19 mouse cellular contexts compared by ENCODE assay signal in genomic region chr9:87115019-87115418, GRCm38 (mm10). TPM values are rescaled to one million over a fixed set of nuclear protein-coding genes. Genes with fewer than 3 reads are reported as not detected.
DNase-seq lines count a peak whose midpoint lies in the region; ATAC-seq and TF ChIP-seq lines count a peak whose summit lies in the region.
"Had no signal": no experiment of that assay in that cellular context is flagged by ENCODE, and none has a peak within 500 bp of the region (broad histone marks: within the 10 kb centered on the region; RNA-seq: fewer than 3 reads in every experiment).

No protein-coding gene starts in this region.

- no peak overlapping the region for H3K9ac ChIP-seq in hindbrain, embryonic 12.5 days
- H3K9ac ChIP-seq in CH12.LX (ENCODE audit: insufficient read depth, low read depth), result no peak overlapping the region
- H3K9ac ChIP-seq in forebrain, embryonic 15.5 days (replicated peaks), result no peak overlapping the region
- no peak overlapping the region for H3K9ac ChIP-seq in midbrain, embryonic 15.5 days
- H3K9ac ChIP-seq: heart, embryonic 12.5 days; limb, embryonic 13.5 days; liver, embryonic 15.5 days; stomach, embryonic 15.5 days had no signal

- no peak overlapping the region for H3K4me3 ChIP-seq in hindbrain, embryonic 12.5 days
- no peak overlapping the region for H3K4me3 ChIP-seq in hindbrain, embryonic 10.5 days
- no peak overlapping the region for H3K4me3 ChIP-seq in CH12.LX (replicated peaks in 1 of 3; ENCODE audit: low read depth in 2 of 3, low read length in 2 of 3, poor library complexity in 1 of 3)
- H3K4me3 ChIP-seq in forebrain, embryonic 15.5 days, result no peak overlapping the region
- no peak overlapping the region for H3K4me3 ChIP-seq in midbrain, embryonic 15.5 days
- H3K4me3 ChIP-seq in lung, adult 2 months (replicated peaks; ENCODE audit: extremely low read depth, low read depth, low read length), result no peak overlapping the region
- H3K4me3 ChIP-seq: heart, embryonic 12.5 days; limb, embryonic 13.5 days; liver, embryonic 15.5 days; stomach, embryonic 15.5 days had no signal

- 70% methylated on average over 5 of the region's 5 CpGs for WGBS in hindbrain, embryonic 12.5 days
- WGBS in hindbrain, embryonic 10.5 days, result 82% methylated on average over 5 of the region's 5 CpGs
- 77% methylated on average over 5 of the region's 5 CpGs for WGBS in forebrain, embryonic 15.5 days
- 56% methylated on average over 5 of the region's 5 CpGs for WGBS in midbrain, embryonic 15.5 days
- 73% methylated on average over 5 of the region's 5 CpGs for WGBS in lung, adult 2 months

- H3K4me2 ChIP-seq in hindbrain, embryonic 12.5 days (replicated peaks), result peak overlapping the region; percentile 27; the same call in 1 of the 2 replicates
- peak overlapping the region; percentile 53; the same call in 1 of the 2 replicates for H3K4me2 ChIP-seq in CH12.LX (ENCODE audit: insufficient read depth, low read depth, poor library complexity, severe bottlenecking)
- no peak overlapping the region; the same call in 1 of the 2 replicates for H3K4me2 ChIP-seq in forebrain, embryonic 15.5 days (replicated peaks)
- H3K4me2 ChIP-seq in midbrain, embryonic 15.5 days, result peak overlapping the region; percentile 17
- H3K4me2 ChIP-seq: heart, embryonic 12.5 days; limb, embryonic 13.5 days; liver, embryonic 15.5 days; stomach, embryonic 15.5 days had no signal

- H3K36me3 ChIP-seq in hindbrain, embryonic 12.5 days, result no peaks in the 10 kb centered on the region
- no peaks in the 10 kb centered on the region for H3K36me3 ChIP-seq in hindbrain, embryonic 10.5 days
- H3K36me3 ChIP-seq in CH12.LX (replicated peaks in 1 of 2; ENCODE audit: control insufficient read depth in 1 of 2, insufficient read depth in 1 of 2, low read length in 1 of 2), result no peaks in the 10 kb centered on the region
- H3K36me3 ChIP-seq in forebrain, embryonic 15.5 days, result no peaks in the 10 kb centered on the region
- H3K36me3 ChIP-seq in midbrain, embryonic 15.5 days (replicated peaks), result no peaks in the 10 kb centered on the region
- H3K36me3 ChIP-seq: heart, embryonic 12.5 days; limb, embryonic 13.5 days; liver, embryonic 15.5 days; stomach, embryonic 15.5 days had no signal

- TF ChIP-seq EP300 in CH12.LX (IDR thresholded peaks at IDR 0.05; ENCODE audit: low read length), result no peak

- no peak for DNase-seq in hindbrain, embryonic 10.5 days (ENCODE audit: low spot score)
- DNase-seq in CH12.LX (ENCODE audit: extremely low read depth), result no peak
- no peak for DNase-seq in kidney, adult 11 months
- no peak for DNase-seq in lung, adult 2 months
- no peak for DNase-seq in gastrocnemius, adult 18-20 months (ENCODE audit: low spot score)
- DNase-seq: cerebellum, postnatal 14 days; kidney, adult 18-20 months; kidney, postnatal 14 days; lung, postnatal 10 days; spleen, adult 18-20 months; thymus, adult 2 months had no signal

- dilution Hi-C loops in CH12.LX (cut with MboI; ENCODE audit: extremely low pct_ligation_motif_present, extremely low pct_unique_long_range_greater_than_20kb, low sequenced_read_pairs), result no loop called here

- H3K9me3 ChIP-seq in hindbrain, embryonic 12.5 days (replicated peaks), result no peaks in the 10 kb centered on the region
- H3K9me3 ChIP-seq in hindbrain, embryonic 10.5 days, result no peaks in the 10 kb centered on the region
- no peaks in the 10 kb centered on the region for H3K9me3 ChIP-seq in CH12.LX (replicated peaks; ENCODE audit: low read length)
- no peaks in the 10 kb centered on the region for H3K9me3 ChIP-seq in forebrain, embryonic 15.5 days
- no peaks in the 10 kb centered on the region for H3K9me3 ChIP-seq in midbrain, embryonic 15.5 days
- H3K9me3 ChIP-seq: heart, embryonic 12.5 days; limb, embryonic 13.5 days; liver, embryonic 15.5 days; stomach, embryonic 15.5 days had no signal

- no peak for ATAC-seq in hindbrain, embryonic 12.5 days (ENCODE audit: low FRiP score)
- ATAC-seq in forebrain, embryonic 15.5 days (replicated peaks), result peak; percentile 23; the same call in 1 of the 2 replicates
- ATAC-seq in midbrain, embryonic 15.5 days (replicated peaks), result peak; percentile 65

- in situ Hi-C loops in CH12.LX (cut with MboI; ENCODE audit: low pct_ligation_motif_present, low pct_unique_long_range_greater_than_20kb, low sequenced_read_pairs), result no loop called here

- no peak for TF ChIP-seq POLR2A in CH12.LX (IDR thresholded peaks at IDR 0.05; ENCODE audit: low read depth, low read length)
- TF ChIP-seq POLR2A in lung, adult 2 months (IDR thresholded peaks at IDR 0.05; ENCODE audit: borderline replicate concordance, extremely low read depth, low read depth, low read length), result no peak

- TF ChIP-seq RAD21 in CH12.LX (IDR thresholded peaks at IDR 0.05; ENCODE audit: low read depth, low read length), result no peak

- TF ChIP-seq CTCF in CH12.LX (conservative IDR thresholded peaks at IDR 0.05 in 1 of 2, IDR thresholded peaks at IDR 0.05 in 1 of 2; ENCODE audit: low read depth in 2 of 2, low read length in 2 of 2), result no peak
- no peak for TF ChIP-seq CTCF in lung, adult 2 months (IDR thresholded peaks at IDR 0.05; ENCODE audit: insufficient read depth, low read length)

- peak overlapping the region; percentile 49 for H3K27ac ChIP-seq in hindbrain, embryonic 12.5 days
- no peak overlapping the region for H3K27ac ChIP-seq in hindbrain, embryonic 10.5 days
- H3K27ac ChIP-seq in CH12.LX (ENCODE audit: insufficient read depth, low read depth), result no peak overlapping the region
- peak overlapping the region; percentile 75 for H3K27ac ChIP-seq in forebrain, embryonic 15.5 days (replicated peaks)
- H3K27ac ChIP-seq in midbrain, embryonic 15.5 days, result peak overlapping the region; percentile 89
- H3K27ac ChIP-seq: limb, embryonic 13.5 days; liver, embryonic 15.5 days; stomach, embryonic 15.5 days had no signal

- no peaks in the 10 kb centered on the region for H3K79me2 ChIP-seq in CH12.LX (replicated peaks; ENCODE audit: control insufficient read depth, extremely low read depth, insufficient read depth, poor library complexity, severe bottlenecking)

- H3K4me1 ChIP-seq in hindbrain, embryonic 12.5 days, result peaks cover 12% of the 10 kb centered on the region; the same call in 1 of the 2 replicates
- H3K4me1 ChIP-seq in hindbrain, embryonic 10.5 days (replicated peaks), result peaks cover 11% of the 10 kb centered on the region
- no peaks in the 10 kb centered on the region; a peak in 1 of 4 replicates for H3K4me1 ChIP-seq in CH12.LX (ENCODE audit: control insufficient read depth in 1 of 2, insufficient read depth in 2 of 2)
- H3K4me1 ChIP-seq in forebrain, embryonic 15.5 days, result peaks cover 3% of the 10 kb centered on the region; the same call in 1 of the 2 replicates
- peaks cover 19% of the 10 kb centered on the region for H3K4me1 ChIP-seq in midbrain, embryonic 15.5 days
- H3K4me1 ChIP-seq in lung, adult 2 months (ENCODE audit: control insufficient read depth, insufficient read depth, low read length), result no peaks in the 10 kb centered on the region
- H3K4me1 ChIP-seq: heart, embryonic 12.5 days; limb, embryonic 13.5 days; liver, embryonic 15.5 days; stomach, embryonic 15.5 days had no signal

- H3K27me3 ChIP-seq in hindbrain, embryonic 12.5 days, result no peaks in the 10 kb centered on the region
- H3K27me3 ChIP-seq in hindbrain, embryonic 10.5 days (ENCODE audit: insufficient read depth, poor library complexity, severe bottlenecking), result no peaks in the 10 kb centered on the region
- H3K27me3 ChIP-seq in CH12.LX (replicated peaks), result no peaks in the 10 kb centered on the region
- no peaks in the 10 kb centered on the region for H3K27me3 ChIP-seq in forebrain, embryonic 15.5 days
- no peaks in the 10 kb centered on the region for H3K27me3 ChIP-seq in midbrain, embryonic 15.5 days (replicated peaks)
- H3K27me3 ChIP-seq: heart, embryonic 12.5 days; limb, embryonic 13.5 days; liver, embryonic 15.5 days; stomach, embryonic 15.5 days had no signal

TF ChIP-seq in CH12.LX, 34 proteins besides CTCF, POLR2A, EP300 and RAD21:
- TF ChIP-seq JUN (IDR thresholded peaks at IDR 0.05; ENCODE audit: insufficient read depth, low read depth, low read length), result no peak

RNA-seq across cellular contexts. Expression of gene Mrap2, which starts 29.1 kb away (rescaled TPM):
- 0.35 and 0.59 TPM in 2 replicates for polyA plus RNA-seq in hindbrain, embryonic 12.5 days (2016; fragmentation: Nextera tagmentation; extraction: Ambion mirVana)
- polyA plus RNA-seq in hindbrain, embryonic 10.5 days (2016; fragmentation: Nextera tagmentation; extraction: Ambion mirVana), result not detected in 2 replicates
- total RNA-seq in CH12.LX (2012; rRNA removed) (not detected in 2 replicates), CH12.LX (2014; rRNA removed) (not detected in 2 replicates)
- not detected in 2 replicates for polyA plus RNA-seq in CH12.LX (2012; ENCODE audit: insufficient read length, low read depth)
- polyA plus RNA-seq in forebrain, embryonic 15.5 days (2015; fragmentation: Nextera tagmentation; extraction: Ambion mirVana), result 0.72 and 1.1 TPM in 2 replicates
- polyA plus RNA-seq in midbrain, embryonic 15.5 days (2015; fragmentation: Nextera tagmentation; extraction: Ambion mirVana), result 2.3 TPM in 2 replicates
- 0.07 TPM in 1 of 2 replicates, not detected in the other for polyA plus RNA-seq in lung, adult 2 months (2012; rRNA removed)
- total RNA-seq in gastrocnemius, adult 18-20 months (2021), result under 1 TPM; 0.18 to 0.33 TPM
- total RNA-seq: megakaryocyte, adult 5-6 weeks had no signal
- polyA plus RNA-seq: heart, embryonic 12.5 days; liver, embryonic 15.5 days had no signal

Comparison
In these comparisons a context has a peak if more than half of its experiments do, and no peak if none do; other contexts are left out.
1. H3K27ac ChIP-seq: peak in hindbrain, embryonic 12.5 days (single experiment), forebrain, embryonic 15.5 days (single experiment) and midbrain, embryonic 15.5 days (single experiment); none in hindbrain, embryonic 10.5 days (single experiment) and CH12.LX (single experiment).